Mouse (Mus musculus) cerebellum, postnatal 14 days (tissue): ENCODE results near the gene Ip6k3.
A peak's percentile ranks its signal among the peaks of the same experiment; 100 is the strongest.

Source experiments
- DNase-seq, 2 experiments: peaks; one replicate each; pipeline ENCODE4 v3.0.0; 2021; ENCODE audit warnings: mixed read lengths in 2 of 2

Gene Ip6k3

DNA sequence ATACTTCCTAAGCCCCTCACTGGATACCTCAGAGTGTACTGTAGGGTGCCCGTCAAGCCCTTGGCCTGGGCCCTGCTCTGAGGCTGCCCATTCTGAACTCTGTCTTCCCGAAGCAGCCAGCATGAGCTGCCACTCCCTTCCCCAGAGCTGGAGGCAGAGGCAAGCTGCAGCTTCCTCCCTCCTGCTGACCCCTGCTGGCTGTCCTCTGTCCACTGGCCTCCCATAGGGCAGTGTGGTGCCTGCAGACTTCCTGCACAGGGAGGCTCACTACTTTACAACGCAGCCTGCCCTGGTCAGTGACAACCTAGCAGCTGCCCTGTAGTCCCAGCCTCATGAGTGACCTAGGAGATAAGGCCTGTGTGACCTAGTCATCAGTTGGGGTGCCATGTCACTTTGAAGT lies 14.1 kb upstream of the Ip6k3 start:
- no peak for DNase-seq

DNA sequence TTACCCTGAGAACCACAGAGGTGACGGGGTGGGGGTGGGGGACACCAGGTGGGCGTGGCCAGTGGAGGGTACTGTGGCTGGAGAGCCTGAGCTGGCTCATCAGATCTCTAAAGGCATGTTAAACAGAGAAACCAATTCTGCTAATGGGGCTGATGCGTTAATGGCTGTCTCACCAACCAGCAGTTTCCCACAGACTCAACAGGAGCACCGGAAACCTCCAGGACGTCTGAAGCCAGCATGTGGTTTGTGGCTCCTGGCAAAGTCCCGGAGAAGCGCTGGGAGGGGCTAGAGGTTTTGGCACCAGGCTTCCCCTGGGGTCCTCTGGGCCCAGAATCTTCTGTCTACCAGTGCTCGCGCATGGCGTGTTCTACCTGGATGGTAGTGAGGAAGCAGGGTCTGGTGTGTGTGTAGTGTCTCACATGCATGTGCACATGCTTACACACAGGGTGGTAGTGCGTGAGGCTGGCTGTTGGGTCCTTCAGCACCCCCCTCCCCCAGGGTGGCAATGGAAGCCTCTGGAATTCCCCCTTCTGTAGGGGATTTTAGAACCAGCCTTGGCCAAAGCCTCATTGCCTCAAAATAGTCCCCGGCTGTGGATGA lies 12.2 kb upstream of the Ip6k3 start:
- no peak for DNase-seq

DNA sequence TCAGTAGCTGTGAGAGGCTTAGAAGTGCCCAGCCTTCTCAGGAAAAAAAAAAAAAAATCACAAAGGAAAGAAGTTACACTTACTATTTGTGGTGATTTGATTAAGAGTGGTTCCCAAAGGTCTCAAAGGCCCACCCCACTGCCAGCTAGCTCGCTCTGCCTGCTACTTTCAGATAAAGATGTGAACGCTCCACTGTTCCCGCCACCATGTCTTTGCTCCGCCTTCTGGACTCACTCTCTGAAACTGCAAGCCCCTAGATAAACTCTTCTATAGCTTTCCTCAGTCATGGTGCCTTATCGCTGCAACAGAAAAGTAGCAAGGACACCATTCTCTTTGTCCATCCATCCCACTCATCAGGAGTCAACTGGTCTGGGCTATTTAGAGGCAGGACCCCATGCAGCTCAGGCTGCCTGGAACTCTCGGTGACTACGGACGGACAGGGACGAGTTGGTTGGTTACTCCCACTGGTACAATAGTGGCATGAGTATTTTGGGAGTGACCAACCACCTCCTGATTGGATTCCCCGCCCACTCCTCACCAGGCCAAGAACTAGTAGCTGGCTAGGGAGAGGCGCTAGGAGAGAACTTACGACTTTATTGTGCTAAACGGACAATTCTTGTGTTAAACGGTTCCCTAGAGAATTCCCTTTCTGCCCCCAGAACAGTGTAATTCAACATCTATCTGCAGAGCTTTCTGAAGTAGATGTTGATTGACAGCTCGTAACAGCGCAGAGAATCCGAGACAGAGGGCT lies 11.0 kb upstream of the Ip6k3 start:
- no peak for DNase-seq

DNA sequence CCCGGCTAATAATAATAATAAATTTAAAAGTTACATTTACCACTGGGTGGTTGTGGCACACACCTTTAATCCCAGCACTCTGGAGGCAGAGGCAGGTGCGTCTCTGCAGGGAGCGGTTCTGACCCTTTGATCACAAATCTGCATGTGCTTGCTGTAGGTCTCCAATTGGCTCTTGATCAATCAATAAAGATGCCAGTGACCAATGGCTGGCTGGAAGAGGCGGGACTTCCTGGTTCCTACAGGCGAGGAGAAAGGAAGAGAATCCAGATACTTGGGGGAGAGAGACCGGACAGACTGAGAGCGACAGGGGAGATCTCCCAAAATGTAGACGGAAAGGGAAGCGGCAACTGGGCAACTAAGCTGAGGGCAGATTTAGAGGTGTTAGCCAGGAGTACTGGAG lies 10.4 kb upstream of the Ip6k3 start:
- peak in 1 of 2 experiments; percentile 42 for DNase-seq

DNA sequence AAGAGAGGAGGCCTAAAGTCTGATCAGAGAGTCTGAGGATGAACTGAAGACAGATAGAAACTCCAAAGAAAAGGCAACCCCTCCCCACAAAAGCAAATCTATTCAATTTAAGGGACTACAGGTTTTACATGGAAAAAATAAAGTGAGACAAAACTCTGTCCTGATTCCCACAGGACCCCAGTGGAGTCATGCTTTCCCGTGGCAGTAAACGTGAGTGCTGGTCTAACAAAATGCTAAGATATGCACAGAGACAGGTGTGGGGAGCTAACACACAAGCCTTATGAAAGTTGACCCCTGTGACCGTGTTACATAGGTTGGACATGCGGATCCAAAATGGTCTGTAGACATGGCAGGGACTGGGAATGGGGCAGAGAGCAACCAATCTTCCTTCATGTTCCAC lies 9.2 kb upstream of the Ip6k3 start:
- DNase-seq = no peak

DNA sequence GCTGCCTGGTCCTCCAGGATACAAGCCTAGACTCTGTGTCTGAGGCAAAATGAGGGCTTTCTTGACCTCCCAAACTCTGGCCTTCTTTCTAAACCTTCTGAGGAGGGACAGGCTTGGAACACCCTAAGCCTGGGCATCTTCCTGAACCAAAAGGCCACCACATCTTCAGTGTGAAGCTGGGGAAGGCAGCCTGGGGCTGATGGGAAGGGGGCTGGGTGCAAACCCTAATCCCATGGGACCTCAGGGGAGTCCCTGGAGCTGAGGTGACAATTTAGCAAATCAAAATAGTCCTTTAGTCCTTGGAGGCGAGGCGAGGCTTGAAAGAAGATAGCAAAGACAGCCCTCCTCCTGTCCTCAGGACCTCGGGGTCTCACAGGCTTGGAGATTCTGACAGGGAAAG lies 8.7 kb upstream of the Ip6k3 start:
- no peak for DNase-seq

DNA sequence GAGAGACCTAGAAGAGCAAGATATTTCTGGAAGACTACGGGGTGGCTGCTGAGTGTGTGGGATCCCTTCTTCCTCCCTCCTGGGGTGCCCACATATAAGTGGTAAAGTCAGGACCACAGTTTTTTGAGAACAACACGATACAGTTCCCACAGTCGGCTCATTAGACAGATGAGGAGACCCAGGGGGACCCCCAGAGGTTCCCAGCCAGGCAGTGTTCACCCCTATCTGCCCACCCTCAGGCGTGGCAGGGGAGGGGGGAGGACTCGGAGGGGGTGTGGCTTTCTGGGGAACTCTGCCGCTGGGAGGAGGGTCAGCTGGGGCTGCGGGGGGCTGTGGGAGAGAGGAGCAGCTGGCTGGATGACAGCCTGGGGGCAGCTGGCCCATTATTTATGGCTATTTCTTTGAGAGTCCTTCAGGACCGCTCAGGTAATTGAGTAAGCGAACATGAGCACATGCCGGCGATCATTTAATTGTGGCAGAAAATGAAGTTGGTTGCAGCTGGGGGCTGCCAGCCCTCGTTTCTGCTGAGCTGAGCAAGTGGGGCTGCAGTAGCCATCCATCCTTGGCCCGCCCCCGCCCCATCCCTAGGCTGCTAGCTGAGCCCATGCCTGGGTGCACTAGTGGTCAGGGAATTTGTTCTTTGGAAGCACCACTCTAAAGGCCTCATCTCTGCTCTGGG lies 7.7 kb upstream of the Ip6k3 start:
- peak in 1 of 2 experiments; percentile 17 for DNase-seq

DNA sequence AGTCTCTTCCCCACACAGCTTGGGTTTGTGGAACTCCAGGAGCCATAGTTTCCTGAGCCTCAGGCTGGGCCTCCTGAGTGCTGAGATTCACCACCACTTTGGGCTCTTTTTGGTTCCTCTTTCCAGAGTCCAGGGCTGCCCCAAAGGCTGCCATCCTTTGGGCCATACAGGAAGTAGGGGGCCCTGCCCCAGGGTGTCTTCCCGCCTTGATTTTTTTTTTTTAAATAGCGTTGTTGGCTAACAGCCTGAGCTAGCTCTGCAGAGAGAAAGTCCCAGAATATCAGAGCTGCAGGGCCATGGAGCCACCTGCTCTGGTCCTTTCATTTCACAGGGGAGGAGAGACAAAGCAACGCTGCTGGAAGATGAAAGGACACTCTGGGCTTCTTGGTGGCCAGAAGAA lies 6.1 kb upstream of the Ip6k3 start:
- no peak for DNase-seq

DNA sequence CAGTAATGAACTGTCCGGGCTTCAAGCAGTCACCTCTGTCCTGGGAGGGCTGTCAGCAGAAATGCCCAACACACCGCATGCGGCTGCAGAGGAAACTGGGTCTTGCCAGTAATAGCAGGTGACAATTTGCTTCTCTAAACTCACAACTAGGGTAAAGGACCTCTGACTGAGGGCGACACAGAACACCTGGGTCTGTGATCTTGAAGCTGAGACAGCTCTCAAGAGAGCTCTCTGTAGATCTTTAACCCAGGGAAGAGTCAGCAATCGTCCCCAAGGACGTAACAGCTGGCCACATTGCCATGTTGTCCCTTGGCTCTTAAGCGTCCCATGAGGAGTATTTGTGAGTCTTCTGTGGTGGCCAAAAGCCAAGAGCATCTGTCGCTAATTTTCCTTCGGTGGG lies 4.9 kb upstream of the Ip6k3 start:
- DNase-seq = no peak

DNA sequence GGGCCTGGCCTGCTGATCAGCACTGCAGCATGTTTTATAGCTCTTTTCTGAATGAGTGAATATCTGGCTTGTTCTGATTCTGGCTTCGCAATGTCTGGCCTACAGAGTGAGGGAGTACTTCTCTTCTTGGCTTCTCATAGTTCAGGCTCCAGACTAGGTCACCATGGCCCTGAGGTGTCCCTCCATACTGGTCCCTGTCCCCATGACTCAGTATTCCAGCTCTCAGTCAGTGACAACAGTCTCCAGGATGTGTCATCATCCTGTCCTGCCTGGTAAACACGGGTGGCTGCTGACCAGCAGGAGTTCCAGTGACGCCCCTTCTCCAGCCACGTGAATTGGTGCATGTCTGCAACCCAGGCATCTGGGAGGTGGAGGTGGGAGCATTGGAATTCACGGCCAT lies 3.5 kb upstream of the Ip6k3 start:
- no peak for DNase-seq

DNA sequence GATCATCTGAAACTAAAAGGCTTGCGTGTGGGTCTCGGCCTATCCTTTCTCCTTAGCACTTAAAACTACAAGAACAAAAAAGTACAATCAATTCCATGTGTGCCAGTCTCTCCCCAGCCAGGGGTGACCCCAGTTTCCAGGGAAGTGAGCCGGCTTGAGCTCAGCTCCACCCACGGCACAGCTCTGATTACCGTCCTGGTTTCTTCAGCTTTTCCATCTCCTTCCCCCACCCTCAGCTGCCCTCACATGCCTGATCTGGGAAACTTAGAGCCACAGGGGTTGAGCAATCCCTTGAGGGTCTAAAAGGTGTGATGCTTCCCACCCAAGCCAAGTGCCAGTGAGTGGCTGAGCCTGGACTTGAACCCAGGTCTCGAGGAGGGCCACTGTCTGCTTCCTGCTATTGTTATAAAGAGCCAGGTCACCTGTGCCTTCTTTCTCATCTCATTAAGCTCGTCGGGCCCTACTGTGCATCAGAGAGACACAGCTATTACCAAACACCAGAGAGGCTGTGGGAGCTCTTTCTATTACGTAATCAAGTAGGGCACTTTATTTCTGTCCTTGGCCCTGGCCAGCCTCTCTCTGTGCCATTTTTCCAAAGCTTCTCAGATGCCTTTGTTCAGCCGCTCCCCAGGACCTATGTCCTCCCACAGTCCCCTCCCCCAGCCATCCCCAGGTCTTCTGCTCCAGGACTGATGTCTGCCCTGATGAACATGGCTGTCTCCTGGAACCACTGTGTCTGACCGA lies 2.5 kb upstream of the Ip6k3 start:
- DNase-seq = no peak

DNA sequence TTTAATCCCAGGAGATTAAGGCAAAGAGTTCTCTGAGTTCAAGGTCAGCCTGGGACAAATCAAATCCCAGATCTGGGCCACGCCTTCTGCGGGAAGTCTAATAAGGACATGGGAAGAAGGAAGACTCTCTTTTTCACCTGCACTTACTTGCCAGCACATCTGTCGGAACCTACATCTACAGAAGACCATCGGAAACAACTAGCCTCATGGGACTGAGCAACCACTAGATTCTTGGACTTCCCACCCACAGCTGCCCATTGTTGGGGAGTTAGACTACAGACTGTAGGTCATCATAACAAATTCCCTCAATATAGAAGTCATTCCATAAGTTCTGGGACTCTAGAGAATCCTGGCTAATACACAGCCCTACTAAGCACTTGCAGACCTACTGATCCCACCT lies 974 bp upstream of the Ip6k3 start:
- DNase-seq = no peak

DNA sequence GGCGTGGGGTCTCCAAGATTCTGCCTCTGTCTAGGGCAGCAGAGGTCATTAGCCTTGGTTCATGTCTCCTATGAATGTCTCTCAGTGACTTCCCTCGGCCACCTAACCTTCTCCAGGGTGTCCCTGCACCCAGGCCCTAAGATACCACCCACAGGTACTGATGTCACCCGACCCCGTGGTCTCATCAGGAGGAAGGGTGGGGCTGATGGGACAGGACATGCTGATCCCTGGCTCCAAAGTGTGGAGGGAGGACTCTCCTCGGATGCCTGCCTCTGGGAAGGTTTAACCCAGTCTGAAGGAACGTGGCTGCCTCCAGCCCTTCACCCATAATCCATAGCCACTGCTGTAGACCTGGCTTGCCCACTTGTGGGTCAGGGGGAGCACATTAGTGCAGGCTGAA lies 694 bp downstream of the Ip6k3 start:
- no peak for DNase-seq

DNA sequence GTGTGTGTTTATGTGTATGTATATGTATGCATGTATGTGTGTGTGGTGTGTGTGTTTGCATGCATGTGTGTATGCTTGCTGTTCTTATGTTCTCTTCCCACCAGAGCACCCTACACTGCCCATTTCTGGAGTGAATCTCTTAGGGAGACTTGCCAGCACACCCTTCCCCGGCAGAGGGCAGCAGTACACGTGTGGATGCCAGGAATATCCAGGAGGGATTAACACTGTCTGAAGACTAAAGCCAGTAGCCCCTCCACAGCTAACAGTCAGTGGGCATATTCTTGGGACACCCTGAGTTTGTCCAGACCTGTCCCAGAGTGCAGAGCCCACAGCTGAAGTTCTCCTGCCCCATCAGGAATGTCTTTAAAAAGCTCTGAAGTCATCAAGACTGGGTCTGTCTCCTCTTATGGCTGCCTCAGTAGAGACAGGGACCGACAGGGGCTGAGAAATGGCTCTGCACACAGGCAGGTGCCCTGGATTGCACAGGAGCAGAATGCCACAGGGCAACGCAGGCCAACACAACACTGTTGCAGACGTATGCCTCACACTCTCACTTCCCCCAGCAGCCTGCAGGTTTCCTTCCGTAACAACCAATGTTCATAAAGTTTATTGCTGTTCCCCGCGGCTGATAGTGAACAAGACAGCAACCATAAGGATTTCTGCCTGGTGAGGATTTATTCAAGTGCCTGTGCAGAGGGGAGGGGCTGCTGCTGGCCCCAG lies 2.4 kb downstream of the Ip6k3 start:
- DNase-seq = peak; percentile 84 to 88

DNA sequence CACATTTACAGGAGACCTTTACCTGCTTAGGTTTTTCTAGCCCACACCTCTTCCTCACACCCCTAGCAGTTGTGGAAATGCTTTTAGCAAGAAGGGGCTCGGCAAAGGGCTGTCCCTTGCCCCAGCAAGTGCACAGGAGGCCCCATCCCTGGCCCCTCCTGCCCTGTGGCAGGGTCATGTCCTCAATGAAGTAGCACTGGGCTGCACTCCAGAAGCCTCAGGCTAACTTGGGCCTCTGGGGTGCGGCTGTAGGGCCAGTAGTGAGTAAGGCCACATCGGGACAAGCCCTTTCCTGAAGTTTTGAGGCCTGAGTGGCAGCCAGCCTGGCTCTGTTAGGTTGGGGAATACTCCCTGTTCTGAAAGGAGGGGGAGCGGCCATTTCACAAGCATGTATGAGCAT lies 6.7 kb downstream of the Ip6k3 start:
- DNase-seq = no peak

DNA sequence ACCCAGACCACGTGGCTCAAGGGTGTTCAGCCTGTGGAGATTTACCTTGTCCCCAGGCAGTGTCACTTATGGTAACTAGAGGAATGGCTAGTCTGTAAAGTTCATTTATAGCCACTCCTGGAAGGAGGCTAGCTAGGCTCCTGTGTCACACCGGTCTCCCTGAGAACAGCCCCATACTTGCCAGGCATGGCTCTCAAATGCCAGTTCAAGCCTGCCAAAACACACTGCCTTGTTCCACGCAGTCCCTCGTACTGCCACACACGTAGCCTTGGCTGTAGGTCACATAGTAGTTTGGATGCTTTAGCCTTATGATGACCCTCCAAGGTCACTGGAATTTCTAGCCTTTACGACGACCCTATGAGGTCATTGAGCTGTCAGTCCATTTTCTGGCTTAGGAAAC lies 8.4 kb downstream of the Ip6k3 start:
- no peak for DNase-seq

DNA sequence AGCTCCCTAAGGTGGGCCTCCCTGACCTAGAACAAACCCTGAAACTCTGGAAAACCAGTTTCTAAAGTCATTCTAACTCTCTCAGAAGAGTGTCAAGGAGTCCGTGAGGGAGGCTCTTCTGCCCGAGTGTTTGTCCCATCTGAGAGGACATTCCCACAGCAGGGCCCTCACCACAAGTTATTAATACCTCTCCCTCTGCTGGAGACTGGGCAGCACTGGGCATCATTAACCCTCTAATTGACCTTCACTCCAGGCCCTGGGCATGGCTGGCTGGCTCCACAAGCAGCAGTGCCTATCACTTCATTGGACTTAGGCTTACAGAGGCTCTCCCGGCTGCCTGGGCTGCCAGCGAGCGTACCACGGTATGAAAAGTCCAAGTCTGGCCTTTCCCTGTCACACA lies 9.2 kb downstream of the Ip6k3 start:
- no peak for DNase-seq

DNA sequence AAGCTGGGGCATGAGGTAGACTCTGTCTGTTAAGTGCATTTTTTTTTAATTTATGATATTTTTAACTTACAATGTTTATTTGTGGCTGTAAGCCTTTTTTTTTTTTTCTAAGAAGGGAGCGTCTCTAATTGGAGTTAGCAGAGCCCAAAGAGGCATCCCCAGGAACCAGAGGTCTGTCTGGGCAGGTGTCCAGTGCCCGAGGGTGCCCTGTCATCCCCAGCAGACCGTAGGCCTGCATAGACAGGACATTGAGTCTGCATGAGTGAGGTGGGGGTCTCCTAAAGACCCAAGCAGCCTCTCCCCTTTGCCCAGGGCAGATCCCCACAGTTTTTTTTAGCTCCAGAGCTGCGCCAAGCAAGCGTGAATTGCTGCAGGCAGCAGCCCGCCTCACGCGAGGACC lies 11.8 kb downstream of the Ip6k3 start:
- no peak for DNase-seq

DNA sequence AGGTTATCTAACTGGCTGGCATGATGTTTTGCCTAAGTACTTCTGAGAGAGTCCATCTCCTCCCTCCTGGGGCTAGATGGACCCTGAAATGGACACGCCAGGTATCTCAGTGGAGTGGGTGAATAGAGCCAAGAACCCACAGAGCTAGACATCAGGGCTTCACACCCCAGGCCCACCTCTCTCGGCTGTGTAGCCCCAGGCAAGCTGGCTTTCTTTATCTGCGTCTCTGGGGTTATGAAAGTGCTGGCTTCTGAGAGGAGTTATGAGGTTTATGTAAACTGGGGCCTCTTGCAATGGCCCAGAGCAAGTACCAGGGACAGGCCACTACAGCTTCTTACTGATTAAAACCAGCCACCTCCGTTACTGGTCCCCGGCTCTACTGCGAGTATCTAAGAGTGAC lies 12.7 kb downstream of the Ip6k3 start:
- DNase-seq = no peak

DNA sequence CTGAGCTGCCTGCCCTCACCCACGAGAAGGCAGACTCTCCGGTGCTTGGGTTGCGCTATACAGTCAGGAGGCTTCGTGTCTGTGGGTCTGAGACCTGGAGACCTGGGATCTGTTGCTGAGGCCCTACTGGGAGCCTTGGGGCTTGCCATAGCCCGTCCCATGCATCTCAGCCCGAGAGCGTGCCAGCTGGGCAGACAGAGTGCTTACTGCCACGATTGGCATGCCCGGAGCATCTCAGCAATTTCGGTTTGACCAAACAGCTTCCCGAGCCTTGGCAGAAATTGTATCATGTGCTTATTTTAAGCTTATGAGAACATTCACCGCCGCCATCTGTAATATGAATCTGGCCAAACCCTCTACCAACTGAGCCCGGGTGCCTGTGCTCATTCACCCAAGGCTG lies 13.3 kb downstream of the Ip6k3 start:
- peak; percentile 67 for DNase-seq

DNA sequence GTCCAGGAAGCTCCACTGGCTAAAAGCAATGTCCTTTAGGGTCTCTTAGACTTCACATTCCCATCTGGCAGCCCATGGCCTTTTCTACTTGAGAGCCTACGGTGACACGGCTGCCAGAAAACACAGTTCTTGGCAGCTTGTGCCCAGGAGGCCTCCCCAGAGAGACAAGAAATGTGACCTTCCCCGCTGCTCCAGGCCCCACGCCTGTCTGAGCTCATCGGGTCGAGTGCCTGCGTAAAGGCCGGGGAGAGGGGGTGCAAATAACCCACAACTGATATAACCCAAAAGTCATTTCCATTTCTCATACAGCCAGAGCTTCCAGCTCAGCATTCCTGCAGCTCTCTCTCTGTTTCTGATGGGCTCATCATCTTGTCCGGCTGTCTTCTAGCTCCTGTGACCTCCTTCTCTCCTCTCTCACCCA lies 13.8 kb downstream of the Ip6k3 start:
- DNase-seq = peak; percentile 38 to 45

DNA sequence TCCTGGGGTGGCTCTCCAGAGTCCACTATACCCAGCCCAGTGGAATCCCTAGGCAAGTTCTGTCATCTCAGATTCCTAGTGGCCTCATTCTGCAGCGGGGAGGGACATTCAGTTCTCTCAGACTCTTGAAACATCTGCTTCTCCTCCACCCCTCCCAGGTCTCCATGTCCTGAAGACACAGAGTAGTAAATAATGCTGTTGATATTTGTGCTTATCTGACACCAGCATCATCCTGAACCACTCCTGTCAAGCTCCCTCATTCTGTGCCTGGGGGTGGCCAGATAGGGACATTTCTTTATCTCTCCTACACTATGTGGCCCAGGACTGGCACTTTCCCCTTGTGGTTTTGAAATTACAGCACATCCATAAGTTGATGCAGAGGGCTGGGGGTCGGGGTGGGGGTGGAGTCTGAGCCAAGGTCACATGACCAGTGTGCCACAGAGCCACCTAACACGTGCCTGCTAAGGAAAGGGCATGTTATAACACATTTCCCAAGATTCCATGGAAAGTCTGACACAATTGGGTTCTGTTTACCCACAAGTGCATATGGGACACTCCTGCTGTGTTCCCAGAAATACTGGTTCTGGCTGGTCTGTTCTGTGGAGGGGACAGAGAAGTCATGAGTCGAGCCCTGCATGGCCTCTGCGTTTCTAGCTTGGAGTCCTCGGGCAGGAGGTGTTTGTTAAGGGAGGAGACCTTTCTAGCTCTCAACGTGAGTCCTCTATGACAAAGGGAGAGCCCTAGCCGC lies 14.4 kb downstream of the Ip6k3 start:
- no peak for DNase-seq
